Mouse (Mus musculus) spleen, postnatal 4 days (tissue): ENCODE measurements around the gene Zfp354a.
"Not testable (repeated sequence)": the region's sequence is repeated elsewhere in the genome, so short reads cannot be mapped to it uniquely, and the experiment has no call there.

Experiments used
- DNase-seq, 2 experiments: peaks; one replicate each; pipeline ENCODE4 v3.0.0; 2022; ENCODE audit warnings: low spot score in 2 of 2

Zfp354a gene

DNA sequence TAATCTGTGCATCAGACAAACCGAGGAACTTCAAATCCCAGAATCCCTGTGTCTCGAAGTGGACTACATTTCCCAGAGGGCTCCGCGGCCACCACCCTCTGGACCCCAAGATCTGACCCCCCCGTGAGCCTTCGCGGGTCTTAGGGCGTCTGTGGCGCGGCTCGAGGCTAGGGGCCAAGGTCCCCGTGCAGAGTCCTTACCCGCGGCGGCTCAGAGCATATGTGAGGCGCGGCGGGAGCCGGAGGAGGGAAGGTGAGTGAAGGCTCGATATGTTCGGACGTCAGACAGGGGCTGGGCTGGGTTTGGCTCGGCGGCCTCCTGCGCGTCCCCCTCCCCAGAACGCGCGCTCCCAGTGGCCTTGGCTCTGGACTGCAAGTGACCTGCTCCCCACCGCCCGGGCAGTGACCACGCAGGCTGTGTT is at the start of gene Zfp354a:
TSS of gene Zfp354a (plus strand) at position 107 of the 421 bp plus-strand sequence.
- no peak for DNase-seq

- no peak for DNase-seq
Measured at GRCm38 (mm10) chr11:51011821-51012220, 47.2 kb upstream of the Zfp354a start.

DNA sequence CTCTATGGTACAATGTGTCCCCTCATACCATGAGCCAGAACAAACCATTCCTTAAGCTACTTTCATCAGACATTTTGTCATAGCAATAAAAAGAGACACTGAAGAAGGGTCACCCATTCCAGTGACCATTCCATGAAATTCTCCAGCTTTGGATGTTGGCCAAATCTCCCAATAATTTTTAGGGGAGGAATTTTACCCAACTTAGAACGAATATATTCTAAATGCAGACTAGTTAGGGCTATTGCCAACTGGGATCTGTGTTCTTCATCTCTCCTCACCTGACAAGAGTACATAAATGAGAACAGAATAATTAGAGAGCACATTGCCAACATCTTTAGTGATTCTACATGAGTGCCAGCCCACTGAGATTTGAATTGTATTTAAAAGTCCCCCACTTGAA is 45.1 kb upstream of the Zfp354a start, which contains the start of gene Olfr54:
TSS of gene Olfr54 (plus strand) at position 301 of the 400 bp plus-strand sequence.
- DNase-seq, result no peak

- no peak for DNase-seq
Measured at GRCm38 (mm10) chr11:51016341-51016740, 42.7 kb upstream of the Zfp354a start.

DNA sequence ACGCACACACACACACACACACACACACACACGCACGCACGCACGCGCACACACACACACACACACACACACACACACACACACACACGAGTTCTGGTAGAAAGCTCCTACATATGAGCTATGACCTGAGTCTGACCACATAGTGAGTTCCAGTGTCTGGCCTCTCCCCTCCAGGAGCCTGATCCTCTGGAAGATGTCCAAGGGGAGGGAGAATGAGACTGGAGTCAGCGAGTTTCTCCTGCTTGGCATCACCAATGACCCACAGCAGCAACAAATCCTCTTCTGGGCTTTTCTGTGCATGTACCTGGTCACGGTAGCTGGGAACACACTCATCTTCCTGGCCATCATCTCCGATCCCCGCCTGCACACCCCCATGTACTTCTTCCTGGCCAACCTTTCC is 32.2 kb upstream of the Zfp354a start:
- not testable (repeated sequence) for DNase-seq

DNA sequence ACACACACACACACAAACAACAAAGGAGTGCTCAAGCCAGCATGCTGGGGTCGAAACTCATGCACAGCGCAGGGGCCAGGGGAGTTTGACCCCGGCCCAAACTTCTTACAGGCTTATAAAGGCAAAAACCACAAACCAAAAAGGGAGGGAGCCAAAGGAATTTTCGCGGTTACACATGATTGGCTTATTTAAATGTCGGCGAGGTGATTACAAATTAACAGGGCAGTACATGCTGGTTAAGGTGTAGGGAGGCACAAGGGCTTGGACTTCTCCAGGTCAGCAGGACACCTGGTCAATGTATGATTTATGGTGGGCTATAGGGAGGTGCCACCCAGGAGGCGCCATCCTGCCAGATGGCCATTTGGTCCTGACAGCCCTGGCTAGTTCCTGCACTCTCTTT is 29.7 kb upstream of the Zfp354a start:
- DNase-seq, result not testable (repeated sequence)

GRCm38 (mm10) chr11:51030225-51030624 is 28.8 kb upstream of the Zfp354a start:
- DNase-seq, result no peak

- no peak for DNase-seq
Measured at GRCm38 (mm10) chr11:51032851-51033250, 26.2 kb upstream of the Zfp354a start.

DNA sequence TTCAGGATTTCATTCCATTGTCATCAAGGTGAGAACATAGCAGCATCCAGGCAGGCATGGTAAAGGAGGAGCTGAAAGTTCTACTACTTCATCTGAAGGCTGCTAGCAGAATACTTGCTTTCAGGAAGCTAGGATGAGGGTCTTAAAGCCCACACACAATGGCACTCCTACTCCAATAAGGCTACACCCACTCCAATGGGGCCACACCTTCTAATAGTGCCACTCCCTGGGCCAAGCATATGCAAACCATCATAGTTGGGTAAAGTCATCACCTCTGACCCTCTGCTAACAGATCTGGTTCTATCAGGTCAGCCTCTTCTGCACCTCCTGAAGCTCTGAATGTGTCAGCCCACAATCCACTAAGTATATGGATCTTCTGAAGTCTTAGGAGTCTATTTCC is 24.9 kb upstream of the Zfp354a start:
- not testable (repeated sequence) for DNase-seq

DNA sequence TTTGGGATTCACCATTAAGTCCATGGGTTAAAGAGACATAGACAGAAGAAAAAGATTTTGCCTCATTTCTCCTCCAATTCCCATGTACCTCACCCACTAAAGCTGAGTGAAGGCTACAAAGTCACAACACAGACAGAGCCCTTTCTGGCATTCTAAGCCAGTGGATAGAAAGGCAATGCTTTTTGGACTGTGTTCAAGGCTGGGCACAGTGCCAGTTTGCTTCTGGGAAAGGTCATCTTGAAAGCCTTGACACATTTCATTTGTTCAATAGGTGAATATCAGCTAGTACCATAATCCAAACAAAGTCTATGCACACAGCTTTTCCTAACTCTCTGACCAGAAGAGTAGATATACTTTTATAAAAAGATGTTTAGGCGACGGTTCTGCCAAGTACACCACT is 23.1 kb upstream of the Zfp354a start:
- DNase-seq, result no peak

DNA sequence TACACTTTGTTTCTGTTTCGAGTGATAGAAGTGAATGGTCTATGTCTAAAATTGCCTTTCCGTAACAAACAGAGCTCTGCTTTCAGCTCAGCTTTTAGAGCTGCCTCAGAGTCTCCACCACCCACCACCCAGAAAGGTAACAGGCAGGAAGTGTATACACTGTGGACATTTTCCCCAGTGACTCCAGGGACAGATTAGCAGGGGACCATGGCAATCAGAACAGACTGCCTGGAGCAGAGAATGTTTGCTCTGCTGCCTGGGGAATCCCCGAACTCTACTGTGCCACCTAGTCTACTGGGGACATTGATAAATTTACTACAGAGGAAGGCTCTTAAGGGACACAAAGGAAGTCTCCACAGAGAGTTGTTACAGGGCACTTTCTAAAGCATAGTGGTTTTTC is 14.3 kb upstream of the Zfp354a start:
- not testable (repeated sequence) for DNase-seq

GRCm38 (mm10) chr11:51047809-51048208 is 11.2 kb upstream of the Zfp354a start, which contains the start of gene Olfr1375:
Gene Olfr1375, plus strand, starts transcription at chr11:51048109.
- not testable (repeated sequence) for DNase-seq

GRCm38 (mm10) chr11:51051678-51052077 is 7.4 kb upstream of the Zfp354a start:
- no peak for DNase-seq

DNA sequence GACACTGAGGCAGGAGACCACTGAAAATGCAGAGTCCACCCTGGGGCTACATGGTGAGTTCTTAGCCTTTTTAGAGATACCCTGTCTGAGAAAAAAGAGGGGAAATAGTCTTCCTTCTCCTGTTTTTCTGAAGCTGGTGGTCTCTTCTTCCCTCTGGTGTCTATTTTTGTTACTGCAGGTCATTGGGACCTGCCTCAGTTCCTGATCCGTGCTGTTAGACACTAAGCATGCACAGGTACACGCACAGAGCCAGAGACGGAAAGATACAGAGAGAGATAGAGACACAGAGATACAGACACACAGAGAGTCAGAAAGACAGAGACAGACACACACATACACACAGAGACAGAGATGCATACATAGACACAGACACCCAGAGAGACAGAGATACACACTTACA is 5.8 kb upstream of the Zfp354a start:
- no peak for DNase-seq

GRCm38 (mm10) chr11:51059640-51060039 is 583 bp downstream of the Zfp354a start:
- no peak for DNase-seq

DNA sequence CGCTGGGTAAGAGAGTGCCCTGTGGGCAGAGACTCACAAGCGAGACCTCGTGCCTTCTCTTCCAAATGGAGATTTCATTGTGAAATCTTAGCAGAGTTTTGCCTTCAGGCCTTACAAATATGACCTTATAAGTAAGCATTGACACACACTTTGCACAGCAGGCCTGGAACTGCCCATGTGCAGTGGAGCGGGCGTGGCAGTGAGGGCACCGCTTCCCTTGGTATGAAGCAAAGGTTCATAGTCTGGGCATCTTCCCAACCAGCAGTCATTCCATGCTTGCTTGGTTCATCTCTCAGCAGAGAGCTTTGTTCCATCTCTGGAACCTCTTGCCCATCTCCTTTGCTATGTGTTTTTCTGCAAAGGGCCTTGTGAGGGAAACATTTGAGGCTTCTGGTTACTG is 1.9 kb downstream of the Zfp354a start:
- DNase-seq, result no peak

DNA sequence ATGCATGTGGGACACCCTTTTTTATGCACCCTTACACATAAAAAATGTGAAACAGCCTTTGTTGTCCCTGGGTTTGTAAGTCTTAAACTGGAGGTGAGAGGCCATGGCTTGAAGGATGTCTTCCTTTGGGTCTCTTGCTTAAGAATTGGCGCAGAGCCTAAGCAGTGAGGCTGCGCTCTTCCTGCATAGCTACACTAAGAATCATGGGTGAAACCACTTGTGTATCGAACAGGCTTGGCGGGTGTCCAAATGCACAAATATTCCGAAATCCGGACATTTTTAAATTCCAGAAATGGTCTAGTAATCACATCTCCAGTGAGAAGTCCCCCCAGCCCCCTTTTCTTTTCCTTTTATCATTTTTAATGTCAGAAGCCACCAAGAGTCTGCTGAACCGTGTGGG is 4.2 kb downstream of the Zfp354a start:
- DNase-seq, result no peak

GRCm38 (mm10) chr11:51063841-51064240 is 4.8 kb downstream of the Zfp354a start:
- DNase-seq, result no peak

DNA sequence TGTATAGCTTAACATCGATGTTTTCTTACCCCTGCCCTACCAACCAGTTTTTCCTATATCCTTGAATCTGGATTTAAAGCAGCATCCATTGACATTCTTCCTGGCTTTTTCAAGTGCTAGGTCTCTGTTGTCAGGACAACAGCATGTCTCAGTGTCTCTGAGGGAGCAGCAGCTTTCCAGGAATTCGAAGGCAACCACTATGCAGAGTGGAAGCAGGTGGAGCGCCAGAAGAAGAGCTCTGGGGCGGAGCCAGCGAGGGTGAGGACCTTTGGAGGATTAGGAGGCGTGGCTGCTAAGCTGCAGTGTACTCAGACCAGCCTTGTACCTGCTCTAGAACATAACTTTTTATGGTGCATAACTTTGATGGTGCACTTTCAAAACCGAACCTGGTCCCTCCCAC is 25.5 kb downstream of the Zfp354a start:
- no peak for DNase-seq

GRCm38 (mm10) chr11:51085269-51085668 is 26.2 kb downstream of the Zfp354a start:
- no peak for DNase-seq

- DNase-seq, result no peak
Measured at GRCm38 (mm10) chr11:51107261-51107660, 48.2 kb downstream of the Zfp354a start.

DNA sequence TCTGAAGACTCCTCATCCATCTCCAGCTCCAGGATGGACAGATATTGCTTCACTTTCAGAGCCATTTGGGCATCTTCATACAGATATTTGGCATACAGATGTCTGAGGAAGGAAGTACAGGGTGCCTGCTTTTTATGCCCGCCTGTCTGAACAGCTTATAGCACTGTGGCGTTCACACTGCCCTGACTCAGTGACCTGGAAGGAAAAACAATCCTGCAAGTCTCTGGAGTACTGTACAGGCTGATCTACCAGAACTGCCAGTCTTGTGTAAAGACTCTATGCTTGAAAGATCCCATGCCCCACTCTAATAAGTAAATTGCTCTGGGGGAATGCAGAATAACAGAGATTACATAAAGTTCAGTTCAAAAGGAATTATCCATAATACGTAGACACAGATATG is 51.6 kb downstream of the Zfp354a start:
- DNase-seq, result no peak
